Mouse (Mus musculus): ENCODE data around the gene Ssh1. TPM values are rescaled to one million over a fixed set of nuclear protein-coding genes. Genes with fewer than 3 reads are reported as not detected.

The Ssh1 gene
- 18.5 and 28.2 TPM in 2 replicates for polyA plus RNA-seq (2014; fragmentation: Nextera tagmentation; extraction: Ambion mirVana)

DNA sequence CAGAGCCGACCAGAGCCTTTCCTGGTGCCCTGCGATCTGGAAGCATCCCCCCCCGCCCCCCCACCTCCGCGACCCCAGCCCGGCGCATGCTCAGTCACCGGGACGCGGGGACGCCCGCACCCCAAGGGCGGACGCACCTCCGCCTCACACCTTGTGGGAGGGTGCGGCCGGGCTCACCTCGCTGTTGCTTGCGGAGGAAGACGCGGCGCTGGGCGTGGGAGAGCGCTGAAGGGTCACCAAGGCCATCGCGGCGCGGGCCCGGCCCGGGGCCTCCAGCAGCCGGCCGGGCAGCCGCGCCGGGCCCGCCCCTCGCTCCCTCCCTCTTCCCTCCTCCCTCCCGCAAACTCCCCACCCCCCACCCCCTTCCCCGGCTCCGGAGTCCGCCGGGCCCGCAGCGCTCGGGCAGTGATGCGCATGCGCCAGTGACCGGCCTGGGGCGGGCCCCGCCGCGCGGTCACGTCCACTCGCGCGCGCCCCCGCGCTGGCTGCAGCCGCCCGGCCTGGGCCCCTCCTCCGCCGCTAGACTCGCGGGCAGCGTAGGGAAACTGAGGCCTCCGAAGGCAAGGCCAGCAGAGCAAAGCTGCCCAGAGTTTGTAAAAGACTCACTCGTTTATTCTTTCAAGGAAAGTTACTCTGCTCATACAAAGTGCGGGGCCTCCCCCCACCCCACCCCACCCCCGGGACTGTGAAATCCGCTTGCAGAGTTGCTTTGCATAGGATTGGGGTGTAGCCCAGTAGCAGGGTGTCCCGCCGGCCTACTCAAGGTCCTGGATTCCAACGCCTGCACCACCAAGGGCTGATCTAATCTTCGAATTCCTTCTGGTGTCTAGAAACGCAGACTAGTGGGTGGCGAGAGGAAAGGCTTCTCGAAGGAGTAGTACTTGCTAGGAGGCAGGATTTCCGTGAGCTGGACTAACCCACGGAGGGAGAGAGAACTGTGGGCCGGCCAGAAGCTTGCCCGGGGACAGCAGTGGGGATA lies at the start of gene Ssh1:
TSS of gene Ssh1 (minus strand) at position 408 of the 979 bp plus-strand sequence.
- no peaks in the 10 kb centered on the region for H3K27me3 ChIP-seq (ENCODE audit: control insufficient read depth, insufficient read depth, low read length)
- H3K36me3 ChIP-seq (ENCODE audit: control insufficient read depth, insufficient read depth, low read length), result peaks cover 6% of the 10 kb centered on the region; the same call in 1 of the 2 replicates
- ATAC-seq (ENCODE audit: low FRiP score, low TSS enrichment), result peak; percentile 87
- H3K4me1 ChIP-seq (ENCODE audit: control insufficient read depth, insufficient read depth, low read length), result peaks cover 23% of the 10 kb centered on the region; the same call in 1 of the 2 replicates
- H3K9ac ChIP-seq (ENCODE audit: low read depth, low read length), result peak within 1 kb of the TSS; percentile 90
- peak within 1 kb of the TSS; percentile 83 for H3K4me3 ChIP-seq (ENCODE audit: low read length)
- peak within 1 kb of the TSS; percentile 86 for H3K27ac ChIP-seq (ENCODE audit: low read depth, low read length)
- WGBS, result 1% methylated on average over 56 of the region's 83 CpGs
- H3K4me2 ChIP-seq (replicated peaks; ENCODE audit: low read depth, low read length), result peak within 1 kb of the TSS; percentile 63
- no peaks in the 10 kb centered on the region for H3K9me3 ChIP-seq (ENCODE audit: control insufficient read depth, low read length)

DNA sequence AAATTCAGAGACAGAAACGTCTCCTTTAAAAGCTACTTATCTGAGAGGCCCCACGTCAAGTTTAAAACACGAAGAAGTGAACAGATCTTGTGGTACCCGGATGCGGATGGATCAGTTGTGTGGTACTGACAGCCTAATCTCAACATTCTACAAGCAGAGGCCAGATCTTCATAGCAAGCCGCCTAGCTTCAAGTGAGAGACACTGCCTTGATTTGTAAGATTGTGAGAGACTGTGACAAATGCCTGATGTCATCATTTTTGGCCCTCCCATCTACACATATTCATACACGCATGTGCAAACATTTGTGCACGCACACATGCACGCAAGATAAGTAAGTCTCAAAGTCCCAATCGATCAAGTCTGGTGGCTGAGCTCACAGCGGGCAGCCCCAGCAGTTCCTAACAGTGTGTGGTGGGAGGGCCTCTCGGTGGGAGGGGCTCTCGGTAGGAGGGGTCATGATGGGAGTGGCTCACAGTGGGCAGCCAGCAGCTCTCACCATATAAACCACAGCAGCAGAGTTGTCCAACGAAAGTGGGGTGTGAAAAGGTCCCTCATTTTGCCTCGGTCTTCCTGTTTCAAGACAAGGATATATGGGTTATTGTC lies 47.7 kb upstream of the Ssh1 start:
- H3K4me1 ChIP-seq (ENCODE audit: control insufficient read depth, insufficient read depth, low read length), result 0 out of 2 replicates have a peak, but pooled peaks cover 4% of the 10 kb centered on the region
- no peak overlapping the region for H3K27ac ChIP-seq (ENCODE audit: low read depth, low read length)
- H3K4me2 ChIP-seq (replicated peaks; ENCODE audit: low read depth, low read length), result peak overlapping the region; percentile 23; the same call in 1 of the 2 replicates
- H3K36me3 ChIP-seq (ENCODE audit: control insufficient read depth, insufficient read depth, low read length), result no peaks in the 10 kb centered on the region
- no peak overlapping the region for H3K4me3 ChIP-seq (ENCODE audit: low read length)
- ATAC-seq (ENCODE audit: low FRiP score, low TSS enrichment), result peak; percentile 80
- H3K9me3 ChIP-seq (ENCODE audit: control insufficient read depth, low read length), result no peaks in the 10 kb centered on the region
- 18% methylated on average over 15 of the region's 15 CpGs for WGBS
- no peaks in the 10 kb centered on the region for H3K27me3 ChIP-seq (ENCODE audit: control insufficient read depth, insufficient read depth, low read length)
- H3K9ac ChIP-seq (ENCODE audit: low read depth, low read length), result no peak overlapping the region

DNA sequence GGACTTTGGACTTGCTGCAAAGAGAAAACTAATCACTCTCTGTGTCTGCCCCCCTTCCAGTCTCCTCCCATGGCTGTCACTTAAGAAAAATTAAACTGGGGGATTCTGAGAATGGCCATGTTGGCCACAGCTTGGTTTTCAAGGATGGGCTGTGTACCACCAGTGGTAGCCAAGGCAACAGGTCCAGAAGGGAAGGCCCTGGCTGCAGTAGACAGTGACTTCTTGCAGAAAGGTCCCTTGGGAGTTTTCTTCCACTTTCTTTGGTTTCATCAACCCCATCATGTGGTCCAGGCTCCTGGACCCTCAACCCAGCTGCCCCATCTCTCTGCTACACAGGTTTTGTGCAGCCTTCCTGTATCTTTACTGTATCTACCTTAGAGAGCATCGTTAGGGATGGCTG lies 47.2 kb upstream of the Ssh1 start:
- no peaks in the 10 kb centered on the region for H3K36me3 ChIP-seq (ENCODE audit: control insufficient read depth, insufficient read depth, low read length)
- H3K4me2 ChIP-seq (replicated peaks; ENCODE audit: low read depth, low read length), result no peak overlapping the region
- H3K27me3 ChIP-seq (ENCODE audit: control insufficient read depth, insufficient read depth, low read length), result no peaks in the 10 kb centered on the region
- H3K4me1 ChIP-seq (ENCODE audit: control insufficient read depth, insufficient read depth, low read length), result 0 out of 2 replicates have a peak, but pooled peaks cover 4% of the 10 kb centered on the region
- H3K9ac ChIP-seq (ENCODE audit: low read depth, low read length), result no peak overlapping the region
- 74% methylated on average over 1 of the region's 1 CpGs for WGBS
- no peak overlapping the region for H3K4me3 ChIP-seq (ENCODE audit: low read length)
- H3K27ac ChIP-seq (ENCODE audit: low read depth, low read length), result no peak overlapping the region
- no peaks in the 10 kb centered on the region for H3K9me3 ChIP-seq (ENCODE audit: control insufficient read depth, low read length)
- ATAC-seq (ENCODE audit: low FRiP score, low TSS enrichment), result no peak

DNA sequence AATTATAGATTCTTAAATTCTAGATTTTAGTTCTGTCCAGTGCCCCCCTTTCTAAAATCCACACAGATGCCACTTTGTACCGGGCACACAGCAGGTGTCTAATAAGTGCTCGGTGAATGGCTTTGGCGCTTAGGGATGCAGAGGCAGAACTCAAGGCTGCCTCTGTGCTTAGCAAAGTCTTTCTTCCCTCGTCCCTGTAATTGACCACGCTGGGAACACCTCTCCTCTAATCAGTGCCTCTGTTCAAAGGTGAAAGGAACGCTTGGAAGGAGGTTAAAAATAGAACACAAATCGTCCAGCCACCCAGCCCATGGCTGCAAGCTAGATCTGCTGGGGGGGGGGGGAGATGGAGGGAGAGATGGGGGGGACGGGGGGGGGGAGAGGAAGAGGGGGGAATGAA lies 46.8 kb upstream of the Ssh1 start:
- WGBS, result 23% methylated on average over 8 of the region's 8 CpGs

DNA sequence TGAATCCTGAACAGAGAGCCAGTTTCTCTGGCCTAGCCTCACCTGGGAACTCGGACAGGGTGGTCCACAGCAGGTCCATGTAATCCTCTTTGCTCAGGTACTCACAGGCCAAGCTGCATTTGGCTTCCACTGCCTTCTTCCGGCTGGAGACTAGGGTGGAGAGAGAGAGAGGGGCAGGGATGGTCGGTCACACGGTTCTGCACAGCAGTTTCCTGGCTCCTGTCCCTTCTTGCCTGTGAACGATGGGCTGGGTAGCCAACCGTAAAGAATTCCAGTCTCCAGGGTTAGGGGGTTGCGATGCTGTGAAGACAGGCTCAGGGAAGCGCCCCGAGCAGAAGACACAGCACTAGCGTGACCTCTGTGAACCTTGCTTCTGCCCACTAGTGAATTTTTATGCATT lies 41.4 kb upstream of the Ssh1 start:
- H3K4me2 ChIP-seq (replicated peaks; ENCODE audit: low read depth, low read length), result no peak overlapping the region
- peak; percentile 89; the same call in 1 of the 2 replicates for ATAC-seq (ENCODE audit: low FRiP score, low TSS enrichment)
- no peaks in the 10 kb centered on the region for H3K9me3 ChIP-seq (ENCODE audit: control insufficient read depth, low read length)
- H3K4me3 ChIP-seq (ENCODE audit: low read length), result no peak overlapping the region
- 31% methylated on average over 10 of the region's 10 CpGs for WGBS
- H3K36me3 ChIP-seq (ENCODE audit: control insufficient read depth, insufficient read depth, low read length), result no peaks in the 10 kb centered on the region
- no peak overlapping the region for H3K9ac ChIP-seq (ENCODE audit: low read depth, low read length)
- no peaks in the 10 kb centered on the region for H3K27me3 ChIP-seq (ENCODE audit: control insufficient read depth, insufficient read depth, low read length)
- H3K4me1 ChIP-seq (ENCODE audit: control insufficient read depth, insufficient read depth, low read length), result 0 out of 2 replicates have a peak, but pooled peaks cover 7% of the 10 kb centered on the region
- no peak overlapping the region for H3K27ac ChIP-seq (ENCODE audit: low read depth, low read length)

More for the DNA sequence above, 46.8 kb upstream of the Ssh1 start:
- Histone ChIP-seq H3K4me1 (ENCODE audit: control insufficient read depth, insufficient read depth, low read length) (0 out of 2 replicates have a peak, but pooled peaks cover 4% of the 10 kb centered on the region), H3K27ac (ENCODE audit: low read depth, low read length) (no peak overlapping the region), H3K9ac (ENCODE audit: low read depth, low read length) (no peak overlapping the region), H3K4me3 (ENCODE audit: low read length) (no peak overlapping the region), H3K27me3 (ENCODE audit: control insufficient read depth, insufficient read depth, low read length) (no peaks in the 10 kb centered on the region), H3K36me3 (ENCODE audit: control insufficient read depth, insufficient read depth, low read length) (no peaks in the 10 kb centered on the region), H3K9me3 (ENCODE audit: control insufficient read depth, low read length) (no peaks in the 10 kb centered on the region), H3K4me2 (replicated peaks; ENCODE audit: low read depth, low read length) (no peak overlapping the region)
- no peak for ATAC-seq (ENCODE audit: low FRiP score, low TSS enrichment)

DNA sequence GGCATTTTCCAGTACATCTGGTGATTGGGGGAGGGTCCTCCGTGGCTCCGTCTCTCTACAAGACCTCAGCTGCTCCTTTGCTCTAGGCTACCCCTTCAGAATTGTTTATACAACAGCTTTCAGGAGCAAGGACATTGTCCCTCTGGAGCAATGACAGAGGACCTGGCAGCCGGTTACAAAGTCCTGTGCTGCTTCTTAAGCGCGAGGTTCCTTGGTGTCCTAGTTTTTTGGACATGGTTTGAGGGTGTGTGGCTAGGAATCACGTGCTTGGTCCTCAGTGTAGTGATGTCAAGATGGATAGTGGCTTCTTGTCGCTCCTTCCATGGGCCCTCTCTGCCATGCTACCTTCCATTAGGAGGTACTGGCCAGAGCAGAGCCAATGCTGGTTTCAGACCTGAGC lies 40.7 kb upstream of the Ssh1 start:
- Histone ChIP-seq H3K36me3 (ENCODE audit: control insufficient read depth, insufficient read depth, low read length) (no peaks in the 10 kb centered on the region), H3K9me3 (ENCODE audit: control insufficient read depth, low read length) (no peaks in the 10 kb centered on the region), H3K9ac (ENCODE audit: low read depth, low read length) (no peak overlapping the region), H3K4me1 (ENCODE audit: control insufficient read depth, insufficient read depth, low read length) (0 out of 2 replicates have a peak, but pooled peaks cover 7% of the 10 kb centered on the region), H3K27me3 (ENCODE audit: control insufficient read depth, insufficient read depth, low read length) (no peaks in the 10 kb centered on the region), H3K4me3 (ENCODE audit: low read length) (no peak overlapping the region), H3K27ac (ENCODE audit: low read depth, low read length) (no peak overlapping the region), H3K4me2 (replicated peaks; ENCODE audit: low read depth, low read length) (no peak overlapping the region)
- 82% methylated on average over 7 of the region's 7 CpGs for WGBS
- ATAC-seq (ENCODE audit: low FRiP score, low TSS enrichment), result no peak

DNA sequence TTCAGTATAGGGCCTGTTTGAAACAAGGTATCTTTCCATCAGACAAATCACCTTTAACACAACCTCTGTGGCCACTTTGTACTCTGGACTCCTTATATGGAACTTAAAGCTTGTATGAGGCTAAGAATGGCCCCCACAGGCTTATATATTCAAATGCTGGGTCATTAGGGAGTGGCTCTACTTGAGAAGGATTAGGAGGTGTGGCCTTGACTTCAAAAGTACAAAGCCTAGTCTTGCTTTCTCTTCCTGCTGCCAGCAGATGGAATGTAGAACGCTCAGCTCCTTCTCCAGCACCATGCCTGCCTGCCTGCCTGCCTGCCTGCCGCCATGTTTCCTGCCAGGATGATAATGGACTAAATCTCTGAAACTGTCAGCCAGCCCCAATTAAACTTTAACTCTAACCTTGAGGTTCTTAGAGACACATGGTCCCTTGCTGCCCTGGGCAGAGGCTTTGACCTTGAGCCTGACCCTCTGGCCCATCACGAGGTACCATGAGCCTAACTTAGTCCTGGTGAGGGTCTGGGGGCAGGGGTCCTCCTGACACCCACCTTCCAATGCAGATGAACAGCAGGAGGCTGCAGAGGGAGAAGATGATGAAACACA lies 38.6 kb upstream of the Ssh1 start:
- Histone ChIP-seq H3K9me3 (ENCODE audit: control insufficient read depth, low read length) (no peaks in the 10 kb centered on the region), H3K36me3 (ENCODE audit: control insufficient read depth, insufficient read depth, low read length) (no peaks in the 10 kb centered on the region), H3K27ac (ENCODE audit: low read depth, low read length) (no peak overlapping the region), H3K27me3 (ENCODE audit: control insufficient read depth, insufficient read depth, low read length) (no peaks in the 10 kb centered on the region), H3K9ac (ENCODE audit: low read depth, low read length) (no peak overlapping the region), H3K4me2 (replicated peaks; ENCODE audit: low read depth, low read length) (no peak overlapping the region), H3K4me3 (ENCODE audit: low read length) (no peak overlapping the region), H3K4me1 (ENCODE audit: control insufficient read depth, insufficient read depth, low read length) (0 out of 2 replicates have a peak, but pooled peaks cover 7% of the 10 kb centered on the region)
- ATAC-seq (ENCODE audit: low FRiP score, low TSS enrichment), result no peak
- 85% methylated on average over 3 of the region's 3 CpGs for WGBS

DNA sequence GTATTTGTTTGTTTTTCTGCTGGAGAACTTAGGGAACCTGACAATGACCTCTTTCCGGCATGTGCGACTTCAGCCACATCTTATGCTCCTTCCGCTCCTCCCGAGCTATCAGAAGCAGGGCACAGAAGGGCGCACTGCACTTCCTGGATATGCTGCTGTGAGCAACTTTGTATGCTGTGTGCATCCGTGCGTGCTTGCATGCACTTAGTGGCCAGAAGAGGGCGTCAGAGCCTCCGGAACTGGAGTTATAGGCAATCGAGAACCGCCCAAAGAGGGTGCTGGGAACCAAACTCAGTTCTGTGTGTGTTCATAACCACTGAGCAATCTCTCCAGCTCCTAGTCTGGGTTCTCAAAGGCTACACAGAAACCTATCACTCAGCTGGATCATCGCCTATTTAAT lies 37.0 kb upstream of the Ssh1 start:
- Histone ChIP-seq H3K4me1 (ENCODE audit: control insufficient read depth, insufficient read depth, low read length) (0 out of 2 replicates have a peak, but pooled peaks cover 7% of the 10 kb centered on the region), H3K9ac (ENCODE audit: low read depth, low read length) (no peak overlapping the region), H3K27me3 (ENCODE audit: control insufficient read depth, insufficient read depth, low read length) (no peaks in the 10 kb centered on the region), H3K4me2 (replicated peaks; ENCODE audit: low read depth, low read length) (no peak overlapping the region), H3K36me3 (ENCODE audit: control insufficient read depth, insufficient read depth, low read length) (no peaks in the 10 kb centered on the region), H3K27ac (ENCODE audit: low read depth, low read length) (no peak overlapping the region), H3K9me3 (ENCODE audit: control insufficient read depth, low read length) (no peaks in the 10 kb centered on the region), H3K4me3 (ENCODE audit: low read length) (no peak overlapping the region)
- ATAC-seq (ENCODE audit: low FRiP score, low TSS enrichment), result no peak
- 92% methylated on average over 12 of the region's 12 CpGs for WGBS

All from kidney, embryonic 14.5 days (tissue).